Mouse (Mus musculus) frontal cortex, adult (tissue): ENCODE data around the gene Cyba.
A peak's percentile ranks its signal among the peaks of the same experiment; 100 is the strongest.

Experiments
- ATAC-seq: cut with Nextera tagmentation; 2 replicates; pipeline ENCODE4 v1.9.2; 2017; ENCODE audit warnings: mild to moderate bottlenecking, moderate library complexity, mixed read lengths; ENCODE audit not compliant: low TSS enrichment

Gene Cyba

DNA sequence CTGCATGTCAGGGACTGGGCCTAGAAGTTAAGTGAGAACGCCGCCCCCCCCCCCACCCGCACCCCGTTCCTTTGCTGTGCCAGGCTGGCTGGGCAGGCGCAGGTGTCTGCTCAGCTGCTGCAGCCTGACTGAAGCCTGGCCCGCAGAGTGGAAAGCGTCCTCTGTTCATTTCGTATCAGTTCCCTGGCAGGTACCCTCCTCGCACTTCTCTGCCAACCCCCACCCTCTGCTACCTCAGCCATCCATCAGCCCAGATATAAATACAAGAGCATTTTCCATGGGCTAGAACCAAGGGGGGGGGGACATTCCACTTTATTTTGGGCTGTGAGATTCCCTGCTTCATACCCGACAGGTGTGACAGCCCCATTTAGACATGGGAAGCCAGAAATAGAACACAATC, 19.4 kb upstream of the Cyba start:
- no peak for ATAC-seq

DNA sequence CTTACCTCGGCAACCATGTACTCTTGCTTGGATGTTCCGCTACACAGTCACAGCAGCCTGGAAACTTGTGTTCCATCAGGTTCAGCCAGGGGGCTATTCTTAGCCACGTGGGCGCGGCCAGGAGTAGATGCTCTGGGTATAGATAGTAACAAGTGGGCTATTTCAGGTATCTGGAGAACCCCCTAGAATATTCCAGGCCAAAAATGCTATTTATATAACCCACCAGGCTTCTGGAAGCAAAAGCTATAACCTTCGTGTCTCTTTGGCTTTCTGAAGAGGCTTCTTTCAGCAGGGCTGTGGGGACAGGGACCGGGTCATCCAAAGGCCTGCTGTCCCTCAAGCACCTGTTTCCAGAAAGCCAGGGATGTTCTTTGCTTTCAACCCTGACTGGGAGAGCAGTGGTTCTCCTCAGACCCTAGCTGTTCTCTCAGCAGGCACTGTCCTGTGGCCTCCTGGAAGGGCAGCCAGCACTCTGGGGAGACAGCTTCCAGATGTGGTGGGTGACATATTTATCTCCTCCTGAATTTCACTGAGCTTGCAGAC, 18.5 kb upstream of the Cyba start:
- ATAC-seq, result peak; percentile 66; the same call in 1 of the 2 replicates

DNA sequence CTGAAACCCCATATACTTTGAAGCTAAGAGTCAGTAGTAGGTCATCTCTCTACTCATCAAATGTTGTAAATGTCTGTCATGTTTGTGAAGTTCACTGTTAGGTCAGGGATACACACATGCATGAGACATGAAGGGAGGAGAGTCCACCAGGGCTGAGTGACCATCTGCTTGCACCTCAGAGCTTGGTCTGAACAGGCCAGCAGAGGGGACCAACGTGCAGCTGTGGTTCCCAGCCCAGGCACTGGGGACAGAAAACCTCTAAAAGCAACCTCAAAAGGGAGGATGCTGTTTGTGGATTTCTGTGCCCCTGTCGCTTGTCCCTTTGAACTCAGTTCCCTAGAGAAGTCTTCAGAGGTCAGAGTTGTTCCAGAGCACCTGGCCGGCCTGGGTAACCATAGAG, 12.5 kb upstream of the Cyba start:
- ATAC-seq, result no peak

DNA sequence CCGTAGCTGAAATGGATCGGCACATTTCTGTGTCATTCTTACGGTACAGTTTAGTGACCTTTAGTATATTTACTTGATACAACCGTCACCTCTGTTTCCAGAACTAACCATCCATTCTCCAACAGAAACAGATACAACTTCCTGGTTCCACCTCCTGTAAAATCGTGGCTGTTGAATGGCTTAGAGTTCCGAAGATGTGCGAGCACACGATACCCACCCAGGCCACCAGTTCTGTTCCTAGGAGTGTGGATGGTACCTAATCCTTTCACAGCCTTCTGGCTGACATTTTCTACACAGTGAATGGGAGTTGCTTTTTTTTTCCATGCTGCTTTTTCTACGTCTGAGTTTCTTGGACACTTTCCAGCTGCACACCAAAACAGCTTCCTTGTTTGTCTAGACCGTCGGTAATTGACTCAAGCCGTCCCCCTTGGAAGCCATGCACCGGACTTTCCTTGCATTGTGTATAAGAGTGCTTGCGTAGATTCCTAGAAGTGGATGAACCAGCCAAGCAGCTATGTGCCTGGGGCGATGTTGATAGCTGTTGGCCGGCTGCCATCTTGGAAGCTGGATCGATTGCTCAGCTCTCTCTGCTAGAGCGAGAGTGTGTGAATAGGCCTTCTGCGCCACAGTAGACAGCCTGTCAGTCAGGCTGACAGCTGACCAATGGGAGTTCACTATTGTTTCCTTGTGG, 11.5 kb upstream of the Cyba start:
- ATAC-seq, result peak; percentile 25

GRCm38 (mm10) chr8:122443262-122444006, 10.7 kb upstream of the Cyba start, which contains the start of gene Mvd:
Gene Mvd (minus strand): TSS chr8:122443422.
- ATAC-seq, result peak; percentile 94

DNA sequence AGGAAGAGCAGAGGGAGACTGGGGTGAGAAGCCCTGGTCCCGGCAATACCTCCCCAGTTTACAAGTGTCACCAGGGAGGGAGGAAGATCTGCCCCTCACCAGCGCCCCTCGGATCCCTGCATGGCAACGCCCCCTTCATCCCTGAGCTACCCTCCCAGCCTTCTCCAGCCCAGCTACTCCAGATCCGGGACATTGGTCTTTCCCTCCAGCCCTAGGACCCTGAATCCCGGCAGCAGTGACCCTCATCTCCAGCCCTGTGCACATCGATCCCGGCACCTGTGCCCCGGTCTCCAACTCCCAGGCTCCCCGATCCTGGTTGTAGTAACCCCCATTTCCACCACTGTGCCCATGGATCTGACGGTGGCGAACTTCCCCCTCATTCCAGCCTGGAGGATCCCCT, 10.1 kb upstream of the Cyba start:
- ATAC-seq, result peak; percentile 3; the same call in 1 of the 2 replicates

DNA sequence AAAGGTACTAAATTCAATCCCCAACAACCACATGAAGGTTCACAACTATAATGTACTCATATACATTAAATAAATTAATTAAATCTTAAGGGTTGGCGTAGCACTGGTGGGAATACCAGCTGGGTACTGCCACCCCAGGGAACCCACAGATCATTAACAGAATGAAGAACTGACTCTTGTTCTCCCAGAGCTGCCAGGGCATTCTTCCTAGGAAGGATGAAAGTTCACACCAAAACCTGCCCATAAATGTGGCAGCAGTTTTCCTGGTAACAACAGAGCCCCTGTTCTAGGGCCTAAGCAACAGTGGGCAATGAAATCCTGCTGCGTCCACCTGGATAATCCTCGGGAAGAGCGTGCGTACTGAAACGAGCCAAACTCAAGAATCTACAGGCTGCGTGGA, 9.6 kb upstream of the Cyba start:
- ATAC-seq, result no peak

DNA sequence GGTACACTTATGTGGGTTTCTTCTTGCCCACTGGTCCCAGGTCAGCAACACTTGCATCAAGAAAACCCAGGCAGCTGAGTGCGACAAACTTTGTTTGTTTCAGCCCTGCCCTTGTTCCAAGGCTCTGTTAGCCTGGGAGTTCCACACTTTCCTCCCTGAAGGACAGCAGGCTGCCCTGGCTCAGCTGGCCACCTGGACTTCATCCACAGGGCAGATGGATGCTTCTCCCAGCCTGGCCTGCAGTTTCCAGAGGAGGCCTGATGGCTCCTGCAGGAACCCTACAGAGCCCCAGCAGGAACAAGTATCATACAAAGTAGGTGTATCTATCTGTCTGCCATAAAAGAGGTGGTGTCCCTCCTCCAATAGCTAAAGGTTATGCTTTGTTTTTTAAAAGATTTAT, 8.6 kb upstream of the Cyba start:
- no peak for ATAC-seq

- ATAC-seq, result no peak
Measured at GRCm38 (mm10) chr8:122439336-122439735, 6.6 kb upstream of the Cyba start.

DNA sequence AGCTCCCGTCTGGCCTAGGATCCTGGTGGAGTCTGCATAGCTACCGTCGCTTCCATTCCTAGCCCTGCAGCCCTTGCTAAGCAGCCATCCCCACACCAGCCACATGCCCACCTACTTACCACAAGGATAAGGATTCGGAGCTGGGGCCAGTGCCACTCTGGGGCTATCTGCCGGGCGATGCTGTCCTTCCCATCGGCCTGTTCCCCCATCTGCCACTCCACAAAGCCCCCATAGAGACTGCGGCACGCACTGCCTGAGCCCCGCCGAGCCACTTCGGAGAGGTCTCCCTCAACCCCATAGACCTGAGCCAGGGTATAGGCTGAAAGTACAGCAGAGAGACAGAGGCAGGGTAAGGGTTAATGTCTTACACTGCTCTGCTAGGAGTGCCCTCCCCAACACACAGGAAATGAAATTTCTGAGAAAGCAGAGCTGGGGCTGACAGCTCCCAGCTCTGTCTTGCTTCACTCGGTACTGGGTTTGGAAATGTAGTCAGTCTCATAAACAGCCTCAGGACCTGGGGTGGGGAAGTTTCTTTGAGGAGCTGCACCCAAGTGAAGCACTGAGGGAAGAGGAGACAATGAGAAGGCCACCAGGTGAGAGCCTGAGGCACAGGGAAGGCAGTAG, 5.1 kb upstream of the Cyba start:
- no peak for ATAC-seq

GRCm38 (mm10) chr8:122436586-122437125, 3.9 kb upstream of the Cyba start:
- no peak for ATAC-seq

DNA sequence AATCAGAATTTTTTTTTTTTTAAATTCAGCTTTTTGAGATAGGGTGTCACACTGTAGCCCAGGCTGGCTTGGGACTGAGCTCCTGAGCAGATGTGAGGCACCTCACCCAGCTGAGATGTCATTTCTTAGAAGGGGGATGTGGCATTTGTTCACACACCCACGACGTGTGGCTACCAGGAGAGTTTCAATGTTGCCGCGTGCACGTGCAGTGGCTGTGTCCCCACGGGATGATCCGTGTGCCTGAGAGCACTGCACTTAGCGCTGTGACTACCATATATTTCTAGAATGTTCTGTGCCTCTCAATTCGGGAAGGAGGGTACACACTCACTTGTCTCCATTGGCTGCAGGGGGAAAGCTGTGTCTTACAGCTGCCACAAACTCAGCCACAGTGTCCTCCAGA, 3.4 kb upstream of the Cyba start:
- ATAC-seq, result no peak

DNA sequence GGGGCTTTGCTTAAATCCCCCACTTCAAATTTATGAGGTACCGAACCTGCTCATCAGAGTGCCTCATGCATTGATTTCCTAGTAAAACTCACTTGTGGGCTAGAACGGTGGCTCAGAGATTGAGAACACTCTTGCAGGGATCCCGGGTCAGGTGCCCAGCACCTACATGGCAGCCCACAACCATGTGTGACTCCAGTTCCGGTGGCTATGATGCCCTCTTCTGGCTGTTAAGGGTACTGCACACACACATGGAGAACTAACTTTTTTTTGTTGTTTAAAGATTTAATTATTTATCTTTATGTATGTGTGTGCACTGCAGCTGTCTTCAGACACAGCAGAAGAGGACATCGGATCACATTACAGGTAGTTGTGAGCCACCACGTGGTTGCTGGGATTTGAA, 2.6 kb upstream of the Cyba start:
- no peak for ATAC-seq

DNA sequence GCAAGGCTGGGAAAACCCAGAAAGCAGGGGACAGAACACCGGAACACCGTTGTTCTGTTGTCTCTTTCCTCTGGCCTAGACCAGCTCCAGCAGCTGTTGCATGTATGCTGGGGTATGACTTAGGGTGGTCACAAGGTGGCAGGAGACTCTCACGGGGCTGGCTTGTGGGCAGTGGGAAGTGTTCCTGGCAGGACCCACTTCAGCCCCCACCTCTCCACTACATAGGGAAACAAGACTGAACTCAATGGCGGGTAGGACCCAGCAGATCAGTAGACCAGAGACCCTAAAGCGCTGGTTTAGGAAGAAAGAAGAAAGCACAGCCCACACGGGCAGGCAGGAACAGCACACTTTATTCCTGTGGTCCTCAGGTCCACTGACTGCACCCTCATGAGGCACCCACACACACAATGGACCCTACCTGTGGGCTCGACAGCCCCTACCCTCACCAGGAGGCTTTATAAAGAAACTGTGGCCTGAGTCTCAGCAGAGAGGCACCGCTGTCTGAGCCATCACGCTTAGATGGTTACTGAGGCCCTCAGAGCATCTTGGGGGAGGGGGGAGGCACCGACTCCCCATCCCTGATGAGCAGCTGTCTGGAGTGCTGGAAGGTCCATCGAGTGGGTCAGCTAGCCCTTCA, 657 bp upstream of the Cyba start:
- no peak for ATAC-seq

- ATAC-seq, result no peak
Measured at GRCm38 (mm10) chr8:122431694-122432442, 862 bp downstream of the Cyba start.

DNA sequence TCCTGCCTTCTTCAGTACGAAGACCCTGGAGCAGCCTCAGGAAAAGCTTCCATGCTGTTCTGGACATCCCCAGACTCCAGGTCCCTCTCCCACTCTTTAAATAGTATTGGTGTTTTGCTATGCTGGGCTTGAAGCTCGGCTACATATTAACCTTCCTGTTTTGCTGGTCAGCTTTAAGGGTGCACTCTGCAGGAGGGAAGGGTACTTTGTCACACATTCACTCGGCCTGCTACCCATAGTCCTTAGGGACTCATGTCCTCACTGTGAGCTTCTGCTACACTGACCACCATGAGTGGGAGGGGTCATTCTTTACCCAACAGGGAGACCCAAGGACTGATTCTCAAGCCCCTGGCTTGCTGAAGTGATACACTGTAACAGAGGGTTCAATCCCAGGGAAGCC, 2.1 kb downstream of the Cyba start:
- ATAC-seq, result no peak

DNA sequence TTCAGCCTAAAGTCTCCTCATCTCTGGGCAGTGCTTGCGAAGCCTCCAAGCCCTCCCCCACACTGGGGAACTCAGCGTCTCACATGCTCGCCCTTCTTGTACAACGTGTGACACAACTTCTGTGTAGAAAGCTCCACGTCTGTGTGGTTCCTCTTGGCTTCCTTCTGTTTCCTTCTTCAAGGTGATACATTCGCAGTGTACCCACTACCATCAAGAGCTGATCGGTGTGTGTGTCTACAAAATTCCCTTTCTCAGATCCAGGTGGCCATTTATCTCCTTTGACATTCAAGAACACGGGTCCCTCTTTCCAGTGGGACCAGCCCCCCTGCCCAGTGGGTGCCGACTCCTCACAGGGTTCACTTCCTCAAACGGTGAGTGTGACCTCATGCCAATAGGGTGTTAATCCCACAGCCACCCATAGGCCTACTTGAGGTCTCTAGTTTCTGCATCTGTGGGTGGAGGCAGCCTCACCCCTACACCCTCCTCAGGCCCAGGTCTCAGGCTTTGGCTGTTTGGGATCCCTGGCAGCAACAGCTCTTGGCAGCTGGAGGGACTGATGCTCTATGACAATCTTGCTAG, 2.6 kb downstream of the Cyba start:
- no peak; the same call in 1 of the 2 replicates for ATAC-seq

DNA sequence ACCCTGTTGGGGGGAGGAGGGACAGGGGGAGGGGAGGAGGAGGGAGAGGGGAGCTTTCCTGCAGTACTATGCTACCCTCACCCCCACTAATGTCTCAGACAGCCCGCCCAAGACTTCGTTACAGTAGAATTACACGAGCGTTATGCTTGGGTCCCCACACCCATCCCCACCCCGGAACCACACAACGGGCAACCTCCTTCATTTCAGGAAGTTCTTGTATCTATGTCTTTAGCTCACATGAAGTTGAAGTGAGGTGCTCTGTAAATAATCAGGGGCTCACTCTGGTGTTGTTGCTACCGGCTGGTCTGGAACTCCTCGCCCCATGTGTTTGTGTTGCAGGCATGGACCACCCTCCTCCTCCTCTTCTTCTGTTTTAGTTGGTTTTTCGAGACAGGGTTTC, 4.6 kb downstream of the Cyba start:
- ATAC-seq, result no peak

- ATAC-seq, result no peak
Measured at GRCm38 (mm10) chr8:122427607-122428006, 5.1 kb downstream of the Cyba start.

GRCm38 (mm10) chr8:122426145-122426544, 6.6 kb downstream of the Cyba start:
- no peak for ATAC-seq

- ATAC-seq, result no peak
Measured at GRCm38 (mm10) chr8:122423659-122424058, 9.1 kb downstream of the Cyba start.
